Mouse (Mus musculus): Measurements from ENCODE around the gene Rtp1. TPM values are rescaled to one million over a fixed set of nuclear protein-coding genes. Genes with fewer than 3 reads are reported as not detected.

Gene Rtp1
- polyA plus RNA-seq, 1 experiment from 2014 or later = not detected

DNA sequence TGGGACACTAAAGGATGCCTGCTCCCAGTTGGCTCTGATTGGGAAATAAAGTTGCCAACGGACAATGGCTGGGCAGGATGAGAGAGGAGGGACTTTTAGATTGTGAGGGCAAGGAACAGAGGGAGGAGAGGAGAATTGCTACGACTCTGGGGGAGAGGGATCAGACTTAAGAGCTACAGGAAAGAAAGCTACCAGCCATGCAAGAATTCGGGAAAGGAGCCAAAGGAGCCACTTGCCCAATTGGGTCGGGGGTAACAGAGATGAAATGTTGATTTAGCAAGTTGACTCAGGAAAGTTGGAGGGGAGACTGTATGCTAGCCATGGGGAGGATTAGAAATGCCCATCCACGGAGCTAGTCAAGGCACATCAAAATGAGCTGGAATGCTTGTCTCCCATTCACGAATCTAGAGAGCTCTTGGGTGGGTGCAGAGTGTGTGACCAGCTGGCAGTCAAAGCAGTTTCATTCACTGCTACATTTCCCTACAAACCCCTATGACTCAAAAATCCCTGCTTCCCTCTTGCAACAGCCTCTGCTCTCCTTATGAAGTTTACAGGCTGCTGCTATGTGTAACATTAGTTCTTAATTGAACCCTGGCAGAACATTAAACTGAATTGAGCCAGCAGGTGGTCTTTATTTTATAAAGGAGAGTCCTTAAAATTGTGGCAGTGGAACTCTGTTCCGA, 30.1 kb downstream of the Rtp1 start:
- Histone ChIP-seq H3K9me3 (replicated peaks; ENCODE audit: control insufficient read depth, low read length) (no peaks in the 10 kb centered on the region), H3K36me3 (replicated peaks; ENCODE audit: control insufficient read depth, insufficient read depth, low read depth, low read length) (no peaks in the 10 kb centered on the region), H3K9ac (replicated peaks; ENCODE audit: low read length) (no peak overlapping the region), H3K4me2 (ENCODE audit: low read depth, low read length) (no peak overlapping the region), H3K27ac (replicated peaks; ENCODE audit: low read depth, low read length) (no peak overlapping the region), H3K27me3 (ENCODE audit: control insufficient read depth, insufficient read depth, low read length) (no peaks in the 10 kb centered on the region), H3K4me1 (ENCODE audit: control insufficient read depth, insufficient read depth, low read length) (no peaks in the 10 kb centered on the region), H3K4me3 (ENCODE audit: low read depth, low read length) (no peak overlapping the region)
- DNase-seq (ENCODE audit: low spot score) (no peak), ATAC-seq (replicated peaks; ENCODE audit: insufficient number of reproducible peaks, low FRiP score, low TSS enrichment, low read depth) (no peak)
- 62% methylated on average over 7 of the region's 7 CpGs for WGBS

DNA sequence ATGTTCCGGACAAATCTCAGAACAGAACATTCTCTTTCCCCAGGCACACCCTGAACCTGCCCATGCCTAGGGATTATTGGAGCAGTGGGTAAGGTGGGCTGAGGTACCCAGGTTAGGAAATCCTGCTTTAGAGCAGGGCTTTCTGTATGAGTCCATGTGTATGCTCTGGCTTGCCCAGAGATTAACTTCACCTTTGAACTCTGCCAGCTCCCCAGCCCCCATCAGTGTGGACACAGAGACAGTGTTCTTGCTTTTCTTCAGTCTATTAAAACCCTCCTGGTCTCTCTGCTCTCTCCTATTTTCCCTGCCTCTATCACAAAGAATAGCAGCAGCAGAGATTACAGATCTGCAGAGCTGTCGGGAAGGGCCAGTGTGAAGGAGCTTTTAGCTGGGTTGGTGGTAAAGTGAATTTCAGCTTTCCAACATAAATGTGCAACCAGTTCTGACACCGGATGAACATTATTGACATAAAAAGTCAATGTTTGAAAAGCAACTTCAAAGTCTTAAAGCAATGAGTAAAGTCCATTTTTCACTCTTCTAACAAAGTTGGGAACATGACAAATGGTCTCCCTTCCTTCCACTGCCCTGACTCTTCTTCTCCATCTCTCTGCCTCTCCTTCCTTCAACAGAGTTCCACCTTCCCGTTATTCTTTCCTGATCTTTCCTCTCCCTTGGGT, 34.9 kb downstream of the Rtp1 start:
- no peaks in the 10 kb centered on the region for H3K27me3 ChIP-seq (ENCODE audit: control insufficient read depth, insufficient read depth, low read length)
- DNase-seq (ENCODE audit: low spot score) (no peak), ATAC-seq (replicated peaks; ENCODE audit: insufficient number of reproducible peaks, low FRiP score, low TSS enrichment, low read depth) (no peak)
- no peaks in the 10 kb centered on the region for H3K9me3 ChIP-seq (replicated peaks; ENCODE audit: control insufficient read depth, low read length)
- no peak overlapping the region for H3K4me2 ChIP-seq (ENCODE audit: low read depth, low read length)
- no peak overlapping the region for H3K9ac ChIP-seq (replicated peaks; ENCODE audit: low read length)
- H3K4me1 ChIP-seq (ENCODE audit: control insufficient read depth, insufficient read depth, low read length) = no peaks in the 10 kb centered on the region
- H3K27ac ChIP-seq (replicated peaks; ENCODE audit: low read depth, low read length) = no peak overlapping the region
- no peaks in the 10 kb centered on the region for H3K36me3 ChIP-seq (replicated peaks; ENCODE audit: control insufficient read depth, insufficient read depth, low read depth, low read length)
- WGBS = 86% methylated on average over 4 of the region's 4 CpGs
- no peak overlapping the region for H3K4me3 ChIP-seq (ENCODE audit: low read depth, low read length)

DNA sequence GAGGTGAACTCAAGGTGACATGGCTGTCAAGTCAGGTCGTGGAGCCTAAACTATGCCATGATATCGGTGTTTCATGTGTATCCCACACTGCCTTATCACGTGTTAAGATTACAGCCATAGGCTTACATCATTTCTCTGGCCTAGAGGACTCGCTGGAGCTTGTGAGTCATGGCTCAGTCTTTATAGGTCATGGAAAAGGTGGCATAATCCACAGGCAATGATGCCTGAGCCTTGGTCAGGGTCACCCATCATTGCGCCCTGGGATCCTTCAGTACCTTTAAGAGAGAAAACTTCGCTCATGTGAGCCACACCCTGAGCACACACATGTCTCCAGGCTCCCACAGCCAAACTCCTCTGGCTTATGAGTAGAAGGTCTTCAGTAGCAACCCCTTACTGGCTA, 42.6 kb downstream of the Rtp1 start:
- no peaks in the 10 kb centered on the region for H3K4me1 ChIP-seq (ENCODE audit: control insufficient read depth, insufficient read depth, low read length)
- DNase-seq (ENCODE audit: low spot score) (no peak), ATAC-seq (replicated peaks; ENCODE audit: insufficient number of reproducible peaks, low FRiP score, low TSS enrichment, low read depth) (no peak)
- no peak overlapping the region for H3K4me2 ChIP-seq (ENCODE audit: low read depth, low read length)
- 92% methylated on average over 6 of the region's 6 CpGs for WGBS
- no peaks in the 10 kb centered on the region for H3K36me3 ChIP-seq (replicated peaks; ENCODE audit: control insufficient read depth, insufficient read depth, low read depth, low read length)
- no peaks in the 10 kb centered on the region for H3K27me3 ChIP-seq (ENCODE audit: control insufficient read depth, insufficient read depth, low read length)
- H3K9me3 ChIP-seq (replicated peaks; ENCODE audit: control insufficient read depth, low read length) = no peaks in the 10 kb centered on the region
- no peak overlapping the region for H3K4me3 ChIP-seq (ENCODE audit: low read depth, low read length)
- no peak overlapping the region for H3K27ac ChIP-seq (replicated peaks; ENCODE audit: low read depth, low read length)
- H3K9ac ChIP-seq (replicated peaks; ENCODE audit: low read length) = no peak overlapping the region

DNA sequence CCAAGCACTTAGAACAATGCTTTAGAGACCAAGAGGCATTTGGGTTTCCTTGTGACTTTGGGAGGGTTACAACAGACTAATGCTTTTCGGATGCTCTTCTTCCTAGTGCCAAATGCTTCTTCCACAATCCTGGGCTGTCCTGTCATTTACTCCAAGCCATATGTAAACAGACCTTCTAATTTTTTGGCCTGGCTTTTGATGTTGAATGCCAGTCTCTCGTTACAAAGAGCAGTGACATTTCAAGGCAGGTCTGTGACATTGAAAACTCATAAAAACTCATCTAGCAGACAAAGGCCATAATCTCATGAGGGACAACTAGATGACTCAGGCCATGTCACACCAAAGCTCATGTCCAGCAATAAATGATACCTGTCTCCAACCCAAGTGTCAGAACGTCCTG, 43.1 kb downstream of the Rtp1 start:
- no peak for DNase-seq (ENCODE audit: low spot score)
- Histone ChIP-seq H3K9me3 (replicated peaks; ENCODE audit: control insufficient read depth, low read length) (no peaks in the 10 kb centered on the region), H3K4me1 (ENCODE audit: control insufficient read depth, insufficient read depth, low read length) (no peaks in the 10 kb centered on the region), H3K9ac (replicated peaks; ENCODE audit: low read length) (no peak overlapping the region), H3K27ac (replicated peaks; ENCODE audit: low read depth, low read length) (no peak overlapping the region), H3K4me3 (ENCODE audit: low read depth, low read length) (no peak overlapping the region), H3K36me3 (replicated peaks; ENCODE audit: control insufficient read depth, insufficient read depth, low read depth, low read length) (no peaks in the 10 kb centered on the region), H3K4me2 (ENCODE audit: low read depth, low read length) (no peak overlapping the region), H3K27me3 (ENCODE audit: control insufficient read depth, insufficient read depth, low read length) (no peaks in the 10 kb centered on the region)
- 66% methylated on average over 3 of the region's 3 CpGs for WGBS
- ATAC-seq (replicated peaks; ENCODE audit: insufficient number of reproducible peaks, low FRiP score, low TSS enrichment, low read depth) = no peak

DNA sequence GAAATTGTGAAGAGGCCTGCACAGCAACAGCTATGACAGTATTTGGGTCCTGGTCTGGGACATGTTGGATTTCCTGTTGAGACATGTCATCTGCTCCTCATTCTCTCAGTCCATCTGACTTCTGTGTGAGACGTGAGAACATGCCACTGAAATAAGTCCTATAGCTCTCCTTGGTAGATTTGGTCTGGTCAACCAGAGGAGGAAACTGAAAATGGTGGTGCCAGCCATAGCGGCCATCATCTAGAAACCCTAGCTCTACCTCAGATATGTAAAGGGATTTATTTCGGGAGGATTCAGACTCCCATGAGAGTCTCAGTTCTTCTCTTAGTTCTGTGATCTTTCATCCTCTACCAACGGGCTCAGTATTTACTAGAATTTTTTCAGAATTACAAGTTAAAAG, 46.7 kb downstream of the Rtp1 start:
- WGBS = 88% methylated on average over 4 of the region's 4 CpGs
- Histone ChIP-seq H3K27ac (replicated peaks; ENCODE audit: low read depth, low read length) (no peak overlapping the region), H3K4me1 (ENCODE audit: control insufficient read depth, insufficient read depth, low read length) (no peaks in the 10 kb centered on the region), H3K36me3 (replicated peaks; ENCODE audit: control insufficient read depth, insufficient read depth, low read depth, low read length) (no peaks in the 10 kb centered on the region), H3K27me3 (ENCODE audit: control insufficient read depth, insufficient read depth, low read length) (no peaks in the 10 kb centered on the region), H3K4me3 (ENCODE audit: low read depth, low read length) (no peak overlapping the region), H3K9ac (replicated peaks; ENCODE audit: low read length) (no peak overlapping the region), H3K9me3 (replicated peaks; ENCODE audit: control insufficient read depth, low read length) (no peaks in the 10 kb centered on the region), H3K4me2 (ENCODE audit: low read depth, low read length) (no peak overlapping the region)
- DNase-seq (ENCODE audit: low spot score) = no peak
- no peak for ATAC-seq (replicated peaks; ENCODE audit: insufficient number of reproducible peaks, low FRiP score, low TSS enrichment, low read depth)

DNA sequence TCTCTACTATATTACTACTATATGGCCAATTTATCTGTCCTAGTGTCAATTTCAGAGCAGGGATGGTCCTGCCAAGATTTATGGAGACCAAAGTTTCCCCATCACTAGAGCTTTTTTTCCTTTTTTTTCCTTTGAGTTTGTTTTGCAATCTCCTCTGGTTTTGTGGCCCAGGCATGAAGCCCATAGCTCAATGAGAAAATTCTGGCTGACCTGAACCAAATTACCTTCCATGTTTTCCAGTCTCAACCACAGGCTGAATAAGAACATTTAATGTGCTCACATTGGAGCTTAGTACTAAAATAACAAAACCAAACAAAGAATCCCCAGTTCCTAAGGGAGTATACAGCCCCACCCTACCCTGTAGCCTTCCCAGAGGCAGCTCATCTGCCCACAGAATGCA, 47.7 kb downstream of the Rtp1 start:
- Histone ChIP-seq H3K27me3 (ENCODE audit: control insufficient read depth, insufficient read depth, low read length) (no peaks in the 10 kb centered on the region), H3K4me1 (ENCODE audit: control insufficient read depth, insufficient read depth, low read length) (no peaks in the 10 kb centered on the region), H3K27ac (replicated peaks; ENCODE audit: low read depth, low read length) (no peak overlapping the region), H3K36me3 (replicated peaks; ENCODE audit: control insufficient read depth, insufficient read depth, low read depth, low read length) (no peaks in the 10 kb centered on the region), H3K4me3 (ENCODE audit: low read depth, low read length) (no peak overlapping the region), H3K9me3 (replicated peaks; ENCODE audit: control insufficient read depth, low read length) (no peaks in the 10 kb centered on the region), H3K4me2 (ENCODE audit: low read depth, low read length) (no peak overlapping the region), H3K9ac (replicated peaks; ENCODE audit: low read length) (no peak overlapping the region)
- DNase-seq (ENCODE audit: low spot score) = no peak
- no peak for ATAC-seq (replicated peaks; ENCODE audit: insufficient number of reproducible peaks, low FRiP score, low TSS enrichment, low read depth)

DNA sequence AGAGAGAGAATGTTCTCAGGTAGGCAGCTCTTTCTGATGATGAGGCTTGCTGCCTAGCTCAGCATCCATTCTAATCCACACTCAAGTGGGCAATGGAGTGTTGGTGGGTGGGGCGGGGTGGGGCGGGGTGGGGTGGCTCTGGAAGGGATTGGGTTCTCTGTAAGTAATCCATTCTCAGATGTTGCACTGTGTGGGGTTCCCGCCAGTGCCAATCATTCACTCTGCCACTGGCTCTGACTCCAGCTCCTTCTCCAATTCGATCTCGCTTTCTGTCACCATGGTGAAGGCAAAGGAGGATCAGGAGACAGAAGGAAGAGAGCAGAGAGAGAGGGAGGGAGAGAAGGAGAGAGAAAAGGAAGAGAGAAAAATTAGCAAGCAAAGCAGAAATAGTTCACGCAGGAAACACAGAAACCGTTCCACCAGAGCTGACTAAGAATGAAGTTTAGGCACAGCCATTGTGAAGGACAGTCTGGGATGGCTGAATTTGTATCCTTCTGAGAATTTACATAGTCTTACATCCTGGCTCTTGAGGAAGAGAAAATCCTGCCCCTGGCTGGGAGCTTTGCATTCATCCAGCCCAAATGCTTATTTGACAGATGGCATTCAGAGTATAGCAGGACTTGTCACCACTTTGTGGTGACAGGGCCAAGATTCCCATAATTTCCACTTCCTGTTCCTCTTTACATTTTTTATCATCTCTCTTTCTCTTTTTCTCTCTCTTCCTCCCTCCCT, 51.1 kb downstream of the Rtp1 start:
- Histone ChIP-seq H3K36me3 (replicated peaks; ENCODE audit: control insufficient read depth, insufficient read depth, low read depth, low read length) (no peaks in the 10 kb centered on the region), H3K9ac (replicated peaks; ENCODE audit: low read length) (no peak overlapping the region), H3K4me2 (ENCODE audit: low read depth, low read length) (no peak overlapping the region), H3K4me3 (ENCODE audit: low read depth, low read length) (no peak overlapping the region), H3K4me1 (ENCODE audit: control insufficient read depth, insufficient read depth, low read length) (no peaks in the 10 kb centered on the region), H3K27me3 (ENCODE audit: control insufficient read depth, insufficient read depth, low read length) (no peaks in the 10 kb centered on the region), H3K27ac (replicated peaks; ENCODE audit: low read depth, low read length) (no peak overlapping the region), H3K9me3 (replicated peaks; ENCODE audit: control insufficient read depth, low read length) (no peaks in the 10 kb centered on the region)
- DNase-seq (ENCODE audit: low spot score) = no peak
- 75% methylated on average over 7 of the region's 7 CpGs for WGBS
- no peak for ATAC-seq (replicated peaks; ENCODE audit: insufficient number of reproducible peaks, low FRiP score, low TSS enrichment, low read depth)

DNA sequence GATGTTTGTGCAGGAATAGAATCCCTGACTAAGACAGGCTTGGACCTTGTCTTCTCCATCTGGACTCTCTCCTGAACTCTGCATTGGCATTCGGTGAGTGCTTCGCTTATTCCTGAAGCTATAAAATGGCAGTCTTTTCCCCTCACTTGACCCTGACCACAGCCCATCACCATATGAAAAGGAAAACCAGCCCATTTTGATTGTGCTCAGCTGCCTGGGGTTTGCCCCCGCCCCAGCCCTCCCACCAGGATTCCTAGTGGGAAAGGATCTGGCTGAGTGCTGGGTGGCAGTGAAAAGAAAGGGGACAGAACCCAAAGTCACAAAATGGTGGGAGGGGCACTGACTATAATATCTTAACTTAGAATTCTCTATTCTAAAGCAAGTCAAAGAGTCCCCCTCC, 53.3 kb downstream of the Rtp1 start:
- H3K9ac ChIP-seq (replicated peaks; ENCODE audit: low read length) = no peak overlapping the region
- H3K4me1 ChIP-seq (ENCODE audit: control insufficient read depth, insufficient read depth, low read length) = no peaks in the 10 kb centered on the region
- no peak overlapping the region for H3K4me2 ChIP-seq (ENCODE audit: low read depth, low read length)
- no peak overlapping the region for H3K27ac ChIP-seq (replicated peaks; ENCODE audit: low read depth, low read length)
- H3K36me3 ChIP-seq (replicated peaks; ENCODE audit: control insufficient read depth, insufficient read depth, low read depth, low read length) = no peaks in the 10 kb centered on the region
- DNase-seq (ENCODE audit: low spot score) (no peak), ATAC-seq (replicated peaks; ENCODE audit: insufficient number of reproducible peaks, low FRiP score, low TSS enrichment, low read depth) (no peak)
- 67% methylated on average over 3 of the region's 3 CpGs for WGBS
- no peaks in the 10 kb centered on the region for H3K27me3 ChIP-seq (ENCODE audit: control insufficient read depth, insufficient read depth, low read length)
- H3K9me3 ChIP-seq (replicated peaks; ENCODE audit: control insufficient read depth, low read length) = no peaks in the 10 kb centered on the region
- no peak overlapping the region for H3K4me3 ChIP-seq (ENCODE audit: low read depth, low read length)

Data from embryonic facial prominence, embryonic 11.5 days (tissue).